Mouse (Mus musculus) layer of hippocampus, adult 9-10 months (tissue): ENCODE measurements around the gene Enpp7.

Experiments
- DNase-seq: peaks from one replicate; pipeline ENCODE4 v3.0.0; 2022; ENCODE audit warnings: low spot score

Enpp7 gene

GRCm38 (mm10) chr11:118987999-118988398 lies at the start of gene Enpp7:
Enpp7 (plus strand) TSS chr11:118988188.
- no peak for DNase-seq

- DNase-seq: no peak
Measured at GRCm38 (mm10) chr11:118939731-118940130, 48.3 kb upstream of the Enpp7 start.

- peak; percentile 55 for DNase-seq
Measured at GRCm38 (mm10) chr11:118940539-118940938, 47.4 kb upstream of the Enpp7 start.

GRCm38 (mm10) chr11:118941268-118941667 lies 46.7 kb upstream of the Enpp7 start:
- no peak for DNase-seq

- no peak for DNase-seq
Measured at GRCm38 (mm10) chr11:118945868-118946267, 42.1 kb upstream of the Enpp7 start.

GRCm38 (mm10) chr11:118955016-118955415 lies 33.0 kb upstream of the Enpp7 start:
- no peak for DNase-seq

- no peak for DNase-seq
Measured at GRCm38 (mm10) chr11:118957070-118957471, 30.9 kb upstream of the Enpp7 start.

- DNase-seq: no peak
Measured at GRCm38 (mm10) chr11:118960649-118961048, 27.3 kb upstream of the Enpp7 start.

GRCm38 (mm10) chr11:118962478-118962877 lies 25.5 kb upstream of the Enpp7 start:
- no peak for DNase-seq

GRCm38 (mm10) chr11:118963926-118964325 lies 24.1 kb upstream of the Enpp7 start:
- no peak for DNase-seq

GRCm38 (mm10) chr11:118965078-118965477 lies 22.9 kb upstream of the Enpp7 start:
- no peak for DNase-seq

- no peak for DNase-seq
Measured at GRCm38 (mm10) chr11:118971470-118972034, 16.4 kb upstream of the Enpp7 start.

- no peak for DNase-seq
Measured at GRCm38 (mm10) chr11:118972431-118973377, 15.3 kb upstream of the Enpp7 start.

- DNase-seq: no peak
Measured at GRCm38 (mm10) chr11:118974340-118974739, 13.6 kb upstream of the Enpp7 start.

- peak; percentile 62 for DNase-seq
Measured at GRCm38 (mm10) chr11:118975427-118975826, 12.6 kb upstream of the Enpp7 start.

- no peak for DNase-seq
Measured at GRCm38 (mm10) chr11:118975917-118976316, 12.1 kb upstream of the Enpp7 start.

- DNase-seq: no peak
Measured at GRCm38 (mm10) chr11:118980388-118980787, 7.6 kb upstream of the Enpp7 start.

GRCm38 (mm10) chr11:118981012-118981776 lies 6.8 kb upstream of the Enpp7 start:
- DNase-seq: no peak

GRCm38 (mm10) chr11:118982593-118983113 lies 5.3 kb upstream of the Enpp7 start:
- DNase-seq: no peak

- no peak for DNase-seq
Measured at GRCm38 (mm10) chr11:118985571-118985970, 2.4 kb upstream of the Enpp7 start.

GRCm38 (mm10) chr11:118992781-118993180 lies 4.8 kb downstream of the Enpp7 start:
- DNase-seq: no peak

GRCm38 (mm10) chr11:118995448-118995847 lies 7.5 kb downstream of the Enpp7 start:
- DNase-seq: no peak
